Mouse (Mus musculus): Measurements from ENCODE around the gene Fcrl6.

DNA sequence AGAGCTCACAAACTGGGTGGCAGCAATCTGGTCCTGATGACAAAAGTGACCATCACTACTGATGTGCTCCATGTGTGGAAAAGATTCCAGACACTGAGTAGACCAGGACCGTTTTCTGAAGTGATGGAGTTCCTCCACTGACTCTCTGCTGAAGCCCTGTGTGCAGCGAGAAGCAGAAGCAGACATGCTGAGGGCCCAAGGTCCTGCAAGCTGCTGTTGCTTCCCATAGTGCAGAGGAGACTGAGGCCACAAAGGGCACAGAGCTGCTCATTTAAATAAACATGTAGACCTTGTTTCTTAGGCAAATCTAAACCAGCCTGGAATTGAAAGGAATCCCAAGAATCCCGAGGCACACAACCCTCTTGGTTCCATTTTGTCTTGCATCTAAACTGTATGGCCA lies 9.0 kb downstream of the Fcrl6 start:
- TF ChIP-seq ZC3H11A (IDR thresholded peaks at IDR 0.05; ENCODE audit: borderline replicate concordance, low read depth, low read length) (no peak), ZNF384 (IDR thresholded peaks at IDR 0.05; ENCODE audit: low read depth, low read length) (no peak), HCFC1 (IDR thresholded peaks at IDR 0.05; ENCODE audit: borderline replicate concordance, insufficient read depth, low read length) (no peak), CHD2 (IDR thresholded peaks at IDR 0.05; ENCODE audit: low read depth, low read length) (no peak)

Measured in ES-E14 (cell line).